Mouse (Mus musculus): ENCODE measurements around the gene Tmem51.

Tmem51 gene

GRCm38 (mm10) chr4:142084131-142084899, at the start of gene Tmem51:
Gene Tmem51 (minus strand): TSS chr4:142084304.
- peak; percentile 86 for DNase-seq

- no peak for DNase-seq
Measured at GRCm38 (mm10) chr4:142130162-142130561, 46.1 kb upstream of the Tmem51 start.

- DNase-seq = no peak
Measured at GRCm38 (mm10) chr4:142127275-142127788, 43.2 kb upstream of the Tmem51 start.

- DNase-seq = no peak
Measured at GRCm38 (mm10) chr4:142126641-142127274, 42.7 kb upstream of the Tmem51 start.

- DNase-seq = no peak
Measured at GRCm38 (mm10) chr4:142121164-142121563, 37.1 kb upstream of the Tmem51 start.

GRCm38 (mm10) chr4:142118522-142118921, 34.4 kb upstream of the Tmem51 start:
- no peak for DNase-seq

- DNase-seq = no peak
Measured at GRCm38 (mm10) chr4:142117993-142118392, 33.9 kb upstream of the Tmem51 start.

- DNase-seq = peak; percentile 56
Measured at GRCm38 (mm10) chr4:142113306-142113705, 29.2 kb upstream of the Tmem51 start.

GRCm38 (mm10) chr4:142103081-142103671, 19.1 kb upstream of the Tmem51 start:
- no peak for DNase-seq

- DNase-seq = peak; percentile 93
Measured at GRCm38 (mm10) chr4:142098303-142098702, 14.2 kb upstream of the Tmem51 start.

GRCm38 (mm10) chr4:142097871-142098270, 13.8 kb upstream of the Tmem51 start:
- peak; percentile 48 for DNase-seq

GRCm38 (mm10) chr4:142095513-142096241, 11.6 kb upstream of the Tmem51 start:
- peak; percentile 78 for DNase-seq

- DNase-seq = no peak
Measured at GRCm38 (mm10) chr4:142094386-142094785, 10.3 kb upstream of the Tmem51 start.

GRCm38 (mm10) chr4:142091100-142091499, 7.0 kb upstream of the Tmem51 start:
- DNase-seq = no peak

- no peak for DNase-seq
Measured at GRCm38 (mm10) chr4:142089966-142090365, 5.9 kb upstream of the Tmem51 start.

- DNase-seq = no peak
Measured at GRCm38 (mm10) chr4:142088836-142089235, 4.7 kb upstream of the Tmem51 start.

- no peak for DNase-seq
Measured at GRCm38 (mm10) chr4:142088409-142088808, 4.3 kb upstream of the Tmem51 start.

- no peak for DNase-seq
Measured at GRCm38 (mm10) chr4:142084936-142085563, 946 bp upstream of the Tmem51 start.

GRCm38 (mm10) chr4:142083762-142084130, 358 bp downstream of the Tmem51 start:
- peak; percentile 89 for DNase-seq

- no peak for DNase-seq
Measured at GRCm38 (mm10) chr4:142083193-142083592, 911 bp downstream of the Tmem51 start.

- no peak for DNase-seq
Measured at GRCm38 (mm10) chr4:142082703-142083102, 1.4 kb downstream of the Tmem51 start.

GRCm38 (mm10) chr4:142081631-142082283, 2.3 kb downstream of the Tmem51 start:
- DNase-seq = peak; percentile 78

Measured in kidney, postnatal 10 days (tissue).